Mouse (Mus musculus) ES-Bruce4 (cell line): ENCODE data around the gene Gadd45b.

ENCODE experiments used
- CTCF ChIP-seq: IDR thresholded peaks from one replicate; pipeline ENCODE4 v1.8.1; 2011; ENCODE audit warnings: low read depth, low read length
- EP300 ChIP-seq: IDR thresholded peaks from 2 replicates; pipeline ENCODE4 v1.6.1; 2011; ENCODE audit warnings: low read depth, low read length; ENCODE audit not compliant: insufficient read depth

GRCm38 (mm10) chr10:80937646-80938045 lies 7.8 kb downstream of the Gadd45b start:
- TF ChIP-seq EP300 (no peak), CTCF (no peak)
